Mouse (Mus musculus): ENCODE data around the gene Ccdc103. TPM values are rescaled to one million over a fixed set of nuclear protein-coding genes. Genes with fewer than 3 reads are reported as not detected.

The Ccdc103 gene
- total RNA-seq, 2 experiments from 2014 or later: not detected

Other genes with a start within 250 kb of the Ccdc103 start
- gene Meioc, start 217.5 kb upstream of the Ccdc103 start, total RNA-seq (2014; fragmentation: Nextera tagmentation): not detected in 2 replicates
- not detected in 2 replicates for gene Meioc, start 217.5 kb upstream of the Ccdc103 start, total RNA-seq (2017)
- 15.5 and 16.9 TPM in 2 replicates for gene Ccdc43, start 183.4 kb upstream of the Ccdc103 start, total RNA-seq (2014; fragmentation: Nextera tagmentation)
- gene Ccdc43, start 183.4 kb upstream of the Ccdc103 start, total RNA-seq (2017): 33.5 and 42.8 TPM in 2 replicates
- gene Adam11, start 119.8 kb upstream of the Ccdc103 start, total RNA-seq (2014; fragmentation: Nextera tagmentation): 9.4 TPM in 1 of 2 replicates, not detected in the other
- gene Adam11, start 119.8 kb upstream of the Ccdc103 start, total RNA-seq (2017): 0.17 TPM in 1 of 2 replicates, not detected in the other
- not detected in 2 replicates for gene Gjc1, start 61.5 kb upstream of the Ccdc103 start, total RNA-seq (2014; fragmentation: Nextera tagmentation)
- gene Gjc1, start 61.5 kb upstream of the Ccdc103 start, total RNA-seq (2017): not detected in 2 replicates
- not detected in 2 replicates for gene Higd1b, start 45.4 kb upstream of the Ccdc103 start, total RNA-seq (2014; fragmentation: Nextera tagmentation)
- gene Higd1b, start 45.4 kb upstream of the Ccdc103 start, total RNA-seq (2017): not detected in 2 replicates
- 158 and 236 TPM in 2 replicates for gene Eftud2, start 219 bp upstream of the Ccdc103 start, total RNA-seq (2014; fragmentation: Nextera tagmentation)
- 175 and 193 TPM in 2 replicates for gene Eftud2, start 219 bp upstream of the Ccdc103 start, total RNA-seq (2017)
- gene Fam187a, start 4.0 kb downstream of the Ccdc103 start, total RNA-seq (2014; fragmentation: Nextera tagmentation): not detected in 2 replicates
- gene Fam187a, start 4.0 kb downstream of the Ccdc103 start, total RNA-seq (2017): not detected in 2 replicates
- gene Gfap, start 19.7 kb downstream of the Ccdc103 start, total RNA-seq (2014; fragmentation: Nextera tagmentation): not detected in 2 replicates
- not detected in 2 replicates for gene Gfap, start 19.7 kb downstream of the Ccdc103 start, total RNA-seq (2017)
- gene Kif18b, start 43.9 kb downstream of the Ccdc103 start, total RNA-seq (2014; fragmentation: Nextera tagmentation): 4.9 and 11.6 TPM in 2 replicates
- gene Kif18b, start 43.9 kb downstream of the Ccdc103 start, total RNA-seq (2017): 19.9 and 22.6 TPM in 2 replicates
- not detected in 2 replicates for gene C1ql1, start 65.5 kb downstream of the Ccdc103 start, total RNA-seq (2014; fragmentation: Nextera tagmentation)
- not detected in 2 replicates for gene C1ql1, start 65.5 kb downstream of the Ccdc103 start, total RNA-seq (2017)
- gene Nmt1, start 147.0 kb downstream of the Ccdc103 start, total RNA-seq (2014; fragmentation: Nextera tagmentation): 39.2 and 44.9 TPM in 2 replicates
- gene Nmt1, start 147.0 kb downstream of the Ccdc103 start, total RNA-seq (2017): 54.1 and 58.9 TPM in 2 replicates
- gene Dcakd, start 147.1 kb downstream of the Ccdc103 start, total RNA-seq (2014; fragmentation: Nextera tagmentation): 30.5 and 40.9 TPM in 2 replicates
- gene Dcakd, start 147.1 kb downstream of the Ccdc103 start, total RNA-seq (2017): 14.3 and 17.0 TPM in 2 replicates
- gene Plcd3, start 220.5 kb downstream of the Ccdc103 start, total RNA-seq (2014; fragmentation: Nextera tagmentation): 0.41 TPM in 1 of 2 replicates, not detected in the other
- 3.2 TPM in 1 of 2 replicates, not detected in the other for gene Plcd3, start 220.5 kb downstream of the Ccdc103 start, total RNA-seq (2017)
- gene Acbd4, start 220.5 kb downstream of the Ccdc103 start, total RNA-seq (2014; fragmentation: Nextera tagmentation): 4.8 and 9.6 TPM in 2 replicates
- 5.8 and 10.7 TPM in 2 replicates for gene Acbd4, start 220.5 kb downstream of the Ccdc103 start, total RNA-seq (2017)
- 9.7 and 13.5 TPM in 2 replicates for gene Hexim1, start 235.0 kb downstream of the Ccdc103 start, total RNA-seq (2014; fragmentation: Nextera tagmentation)
- 28.7 and 31.0 TPM in 2 replicates for gene Hexim1, start 235.0 kb downstream of the Ccdc103 start, total RNA-seq (2017)